Mouse (Mus musculus) WW6 (cell line): Measurements from ENCODE around the gene Dzip1.

ENCODE experiments used
- DNase-seq: peaks from one replicate; pipeline ENCODE4 v3.0.0-alpha.2; 2013; ENCODE audit warnings: low read depth, low spot score

Gene Dzip1

DNA sequence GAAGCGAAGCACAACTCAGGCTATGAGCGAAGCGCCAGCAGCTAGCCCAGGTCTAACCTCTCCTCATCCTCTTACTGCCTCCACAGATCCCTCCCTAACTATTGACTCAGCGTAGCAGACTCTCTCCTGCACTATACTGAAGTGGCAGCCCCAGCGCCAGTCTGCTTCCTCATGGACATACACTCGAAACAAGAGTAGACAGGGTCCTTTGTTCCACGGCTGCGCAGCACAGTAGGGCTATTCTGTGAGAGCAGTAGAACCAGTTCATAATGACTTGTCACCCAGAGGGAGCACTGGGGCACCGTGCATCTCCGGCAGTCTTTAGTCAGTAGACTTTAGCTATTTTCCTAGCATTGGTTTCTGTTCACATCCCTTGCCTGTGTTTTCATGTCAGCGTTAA, 89.1 kb downstream of the Dzip1 start:
- no peak for DNase-seq

DNA sequence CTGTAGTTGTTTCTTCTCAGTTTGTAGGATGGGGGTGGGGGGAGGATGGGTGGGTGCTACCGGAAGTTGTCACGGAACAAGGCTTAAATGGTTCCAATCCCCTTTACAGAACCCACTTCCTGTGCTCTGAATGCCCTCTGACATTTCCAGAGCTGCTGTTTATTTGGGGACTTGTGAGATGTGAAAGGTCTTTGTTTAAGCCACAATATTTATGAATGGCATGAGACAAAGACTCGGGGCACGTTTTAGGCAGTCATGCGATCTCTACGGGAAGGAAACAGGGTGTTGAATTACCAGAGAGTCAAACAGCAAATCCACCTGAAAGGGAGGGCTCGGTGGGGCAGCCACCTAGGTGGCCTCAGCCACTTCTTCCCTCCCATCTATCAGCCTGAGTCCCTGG, 90.9 kb downstream of the Dzip1 start:
- DNase-seq = no peak

DNA sequence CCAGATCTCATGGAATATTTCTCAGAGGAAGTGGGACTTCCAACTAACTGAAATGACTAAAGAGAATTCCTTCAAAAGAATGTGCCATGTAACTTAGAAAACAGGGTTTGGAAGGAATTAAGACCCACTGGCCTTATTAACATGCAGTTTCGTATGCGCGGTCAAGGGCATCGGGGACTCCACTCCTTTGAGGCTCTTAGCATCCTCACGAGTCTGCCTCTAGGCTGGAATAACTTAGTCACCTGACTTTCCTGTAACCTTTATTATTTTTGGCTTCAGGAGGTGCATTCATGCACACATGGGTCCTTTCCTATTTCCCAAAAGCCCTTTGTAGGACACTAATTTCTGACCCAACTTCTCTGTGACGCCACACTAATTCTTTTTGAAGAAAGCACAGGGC, 92.0 kb downstream of the Dzip1 start:
- DNase-seq = no peak

DNA sequence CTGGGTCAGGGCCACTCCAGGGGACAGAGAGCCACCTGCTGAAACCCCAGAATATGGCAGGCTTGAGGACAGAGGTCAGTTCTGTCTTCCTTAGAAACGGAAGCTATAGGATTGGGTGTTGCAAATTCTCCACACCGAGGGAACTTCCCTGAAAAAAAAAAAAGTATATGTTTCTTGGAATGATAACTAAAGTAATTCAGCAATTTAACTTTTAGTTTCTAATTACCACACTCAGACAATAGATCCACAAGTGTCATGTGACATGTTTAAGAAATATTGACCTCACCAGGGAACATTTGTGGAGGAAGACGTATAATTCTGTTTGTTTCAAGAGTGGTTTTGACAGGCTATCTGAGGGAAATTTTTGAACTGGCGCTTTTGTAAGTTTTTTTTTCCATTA, 93.7 kb downstream of the Dzip1 start:
- no peak for DNase-seq

DNA sequence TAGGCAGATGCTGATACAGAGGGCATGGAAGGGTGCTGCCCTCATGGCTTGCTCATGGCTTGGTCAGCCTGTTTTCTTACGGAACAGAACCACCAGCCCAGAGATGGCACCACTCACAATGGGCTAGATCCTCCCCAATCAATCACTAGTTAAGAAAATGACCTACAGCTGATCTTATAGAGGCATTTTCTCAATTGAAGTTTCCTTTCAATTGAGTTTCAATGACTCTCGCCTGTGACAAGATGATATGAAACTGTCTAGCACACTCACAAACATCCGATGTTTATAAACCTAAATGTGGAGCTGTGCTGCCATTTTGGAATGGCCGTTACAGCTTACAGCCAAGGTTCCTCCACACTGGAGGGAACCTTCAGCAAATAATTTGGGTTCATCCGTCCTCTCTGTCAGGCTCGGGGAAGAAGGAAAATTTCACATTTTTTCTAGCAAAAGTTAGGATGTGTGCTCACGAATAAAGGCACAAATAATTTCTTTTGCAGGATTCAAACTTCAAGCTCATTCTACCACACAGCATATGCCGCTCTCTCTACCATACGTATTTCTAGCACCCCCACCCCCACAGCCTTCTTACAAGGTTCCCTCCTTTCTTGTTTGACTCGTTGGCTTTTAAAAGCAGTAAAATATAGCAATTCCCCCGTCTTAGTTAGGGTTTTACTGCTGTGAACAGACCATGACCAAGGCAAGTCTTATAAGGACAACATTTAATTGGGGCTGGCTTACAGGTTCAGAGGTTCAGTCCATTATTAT, 95.7 kb downstream of the Dzip1 start:
- no peak for DNase-seq

DNA sequence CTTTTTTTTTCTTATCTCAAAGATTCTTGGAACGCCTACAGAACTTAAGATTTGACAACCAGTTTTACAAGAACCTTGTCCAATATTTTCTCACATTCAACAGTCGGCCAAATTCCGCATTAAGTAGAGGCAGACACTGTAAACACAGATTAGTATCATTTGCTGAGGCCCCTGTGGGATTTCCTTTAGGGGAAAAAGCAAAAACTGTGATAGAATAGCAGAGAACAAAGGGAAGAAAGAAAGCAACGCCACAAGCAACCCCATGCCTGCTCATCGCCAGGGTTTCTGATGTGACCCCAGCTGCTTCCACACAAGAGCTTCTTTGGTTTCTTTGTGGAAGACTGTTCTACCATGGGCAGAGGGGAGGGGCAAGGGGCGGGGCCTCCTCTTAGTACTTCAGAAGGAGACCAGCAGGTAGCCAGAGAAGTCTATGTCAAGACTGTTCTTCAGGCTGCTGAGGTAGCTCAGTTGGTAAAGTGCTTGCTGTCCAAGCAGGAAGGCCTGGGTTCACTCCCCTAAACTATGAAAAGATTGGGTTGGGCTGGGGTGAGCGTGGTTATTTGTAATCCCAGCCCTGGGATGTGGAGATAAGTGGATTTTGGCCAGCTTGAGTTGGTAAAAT, 97.9 kb downstream of the Dzip1 start:
- no peak for DNase-seq

DNA sequence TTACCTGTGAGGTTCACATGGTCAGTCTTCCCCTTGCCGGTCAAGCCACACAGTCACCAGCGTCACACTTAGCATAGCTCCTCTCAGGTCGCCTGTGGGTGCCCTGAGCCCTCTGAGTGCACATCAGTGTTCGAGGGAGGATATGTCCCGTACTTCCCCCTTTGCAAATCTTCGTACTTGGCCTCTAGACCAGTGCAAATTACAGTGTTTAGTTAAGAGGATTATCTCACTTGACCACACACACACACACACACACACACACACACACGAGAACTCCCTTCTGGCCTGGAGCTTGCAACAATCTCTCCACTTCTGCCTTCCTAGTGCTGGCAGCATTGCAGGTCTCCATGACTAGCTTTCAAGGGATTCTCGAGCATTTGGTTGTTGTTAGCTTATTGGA, 98.9 kb downstream of the Dzip1 start:
- no peak for DNase-seq
